Mouse (Mus musculus) layer of hippocampus, adult 18-20 months (tissue): Measurements from ENCODE around the gene Erfe. TPM values are rescaled to one million over a fixed set of nuclear protein-coding genes. Genes with fewer than 3 reads are reported as not detected.

ENCODE experiments used
- DNase-seq, 2 experiments: peaks; one replicate each; pipeline ENCODE4 v3.0.0; 2022; ENCODE audit warnings: low spot score in 2 of 2
- total RNA-seq, 2 experiments: library from RNA; stranded (reverse); gene quantifications; 2 replicates each; pipeline ENCODE4 v1.2.3; 2021

The Erfe gene
- total RNA-seq, 2 experiments from 2014 or later, result not detected

GRCm38 (mm10) chr1:91420601-91421065 is 54.4 kb downstream of the Erfe start:
- DNase-seq, result no peak

Other genes with a start within 250 kb of the Erfe start
- under 1 TPM in 1 of 2 experiments, not detected in 1; 0.10 TPM for gene Rbm44, start 221.3 kb upstream of the Erfe start, total RNA-seq
- gene Ramp1, start 186.6 kb upstream of the Erfe start, total RNA-seq, result 10 to 100 TPM; 58.6 to 64.0 TPM
- gene Ube2f, start 116.1 kb upstream of the Erfe start, total RNA-seq, result 10 to 100 TPM; 45.8 to 48.8 TPM
- 10 to 100 TPM; 18.0 to 22.3 TPM for gene Scly, start 68.1 kb upstream of the Erfe start, total RNA-seq
- gene Espnl, start 44.4 kb upstream of the Erfe start, total RNA-seq, result under 1 TPM in 1 of 2 experiments, not detected in 1; 0.07 TPM
- gene Klhl30, start 15.4 kb upstream of the Erfe start, total RNA-seq, result under 1 TPM in 1 of 2 experiments, not detected in 1; 0.10 TPM
- 10 to 100 TPM; 62.3 to 63.0 TPM for gene Ilkap, start 32.4 kb downstream of the Erfe start, total RNA-seq
- 10 to 100 TPM; 13.1 to 16.4 TPM for gene Hes6, start 47.6 kb downstream of the Erfe start, total RNA-seq
- 10 to 100 TPM; 32.2 to 35.2 TPM for gene Per2, start 92.9 kb downstream of the Erfe start, total RNA-seq
- 10 to 100 TPM; 14.3 to 14.6 TPM for gene Traf3ip1, start 128.2 kb downstream of the Erfe start, total RNA-seq
- 10 to 100 TPM; 39.9 to 43.5 TPM for gene Asb1, start 174.1 kb downstream of the Erfe start, total RNA-seq